Mouse (Mus musculus): ENCODE measurements around the gene Mt1.

DNA sequence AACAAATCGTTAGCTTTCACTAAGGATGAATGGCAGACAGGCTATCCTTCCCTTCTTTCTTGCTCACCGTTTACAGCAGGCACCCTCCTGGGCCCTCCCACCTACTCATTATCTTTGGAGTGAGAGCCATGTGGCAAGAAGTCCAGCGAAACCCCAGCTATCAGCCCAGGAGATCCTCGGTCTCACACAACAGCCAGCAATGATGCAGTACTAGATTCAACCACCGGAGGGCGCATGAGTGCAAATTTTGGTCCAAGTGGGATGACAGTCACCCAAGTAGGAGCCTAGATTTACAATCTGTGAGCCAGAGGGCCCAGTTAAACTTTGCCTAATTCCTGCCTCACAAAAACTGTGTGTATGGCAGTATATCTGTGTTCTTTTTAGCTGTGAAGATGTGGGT lies 11.6 kb upstream of the Mt1 start:
- peak; percentile 92 for TF ChIP-seq CTCF (IDR thresholded peaks at IDR 0.05; ENCODE audit: low read depth, low read length)
- no peak for TF ChIP-seq GATA1 (IDR thresholded peaks at IDR 0.05; ENCODE audit: borderline replicate concordance, low read length)
- TF ChIP-seq TAL1 (conservative IDR thresholded peaks at IDR 0.05; ENCODE audit: low read depth, low read length), result no peak
- no peak for TF ChIP-seq POLR2AphosphoS5 (IDR thresholded peaks at IDR 0.05; ENCODE audit: insufficient replicate concordance, low read depth, low read length)
- no peak for TF ChIP-seq GATA2 (IDR thresholded peaks at IDR 0.05; ENCODE audit: borderline replicate concordance, low read depth, low read length)

Measured in G1E (cell line).